Mouse (Mus musculus) kidney, adult 2 months (tissue): ENCODE results near the gene Fbxl17. TPM values are rescaled to one million over a fixed set of nuclear protein-coding genes. Genes with fewer than 3 reads are reported as not detected.

Source experiments
- DNase-seq: peaks from one replicate; pipeline ENCODE4 v3.0.0; 2021
- H3K27ac ChIP-seq: fragments of 200-500 bp; 2 replicates; pipeline ENCODE4 v1.5.1; 2012; ENCODE audit warnings: low read depth, low read length, control low read depth, inconsistent platforms; ENCODE audit not compliant: insufficient read depth
- H3K27me3 ChIP-seq: fragments of 200-500 bp; replicated peaks from 2 replicates; pipeline ENCODE4 v1.6.1; 2012; ENCODE audit warnings: mild to moderate bottlenecking, moderate library complexity, low read length, inconsistent platforms; ENCODE audit not compliant: control insufficient read depth, insufficient read depth
- H3K36me3 ChIP-seq: fragments of 200-500 bp; 2 replicates; pipeline ENCODE4 v1.6.1; 2012; ENCODE audit warnings: mild to moderate bottlenecking, moderate library complexity, low read length, inconsistent platforms; ENCODE audit not compliant: control insufficient read depth, insufficient read depth
- H3K4me1 ChIP-seq: fragments of 200-500 bp; 2 replicates; pipeline ENCODE4 v1.6.1; 2011; ENCODE audit warnings: low read length; ENCODE audit not compliant: control insufficient read depth, insufficient read depth
- H3K4me3 ChIP-seq: fragments of 200-500 bp; 2 replicates; pipeline ENCODE4 v1.5.1; 2011; ENCODE audit warnings: mild to moderate bottlenecking, low read depth, low read length, control low read depth; ENCODE audit not compliant: insufficient read depth
- CTCF ChIP-seq: fragments of 200-500 bp; conservative IDR thresholded peaks from 2 replicates; pipeline ENCODE4 v1.5.1; 2011; ENCODE audit warnings: low read depth, mild to moderate bottlenecking, control low read depth, low read length, moderate library complexity, mixed read lengths; ENCODE audit not compliant: insufficient read depth, insufficient read length
- POLR2A ChIP-seq: fragments of 200-500 bp; IDR thresholded peaks from one replicate; pipeline ENCODE4 v1.6.1; 2011; ENCODE audit warnings: low read depth, low read length, control low read depth
- WGBS: fragments of 180-500 bp; shearing (Covaris S2); methylation state at CpG from one replicate; pipeline ENCODE4 v1.1.7; 2018; 5-methylcytosine and 5-hydroxymethylcytosine counted together
- polyA plus RNA-seq: library from polyadenylated mRNA; depleted of rRNA; stranded (reverse); fragments of >200 nt; gene quantifications from 2 replicates; pipeline ENCODE4 v1.2.3, GENCODE M21; 2012

Gene Fbxl17
- polyA plus RNA-seq, 1 experiment = 10.2 TPM

- no peaks in the 10 kb centered on the region for H3K36me3 ChIP-seq
- peaks cover 6% of the 10 kb centered on the region; the same call in 1 of the 2 replicates for H3K4me1 ChIP-seq
- no peak for DNase-seq
- no peak overlapping the region for H3K27ac ChIP-seq
- WGBS = 93% methylated on average over 4 of the region's 4 CpGs
- H3K27me3 ChIP-seq = no peaks in the 10 kb centered on the region
- H3K4me3 ChIP-seq = no peak overlapping the region
- no peak for TF ChIP-seq CTCF
- TF ChIP-seq POLR2A = no peak
Measured at GRCm38 (mm10) chr17:63284074-63284473, 215.7 kb downstream of the Fbxl17 start.

GRCm38 (mm10) chr17:63282004-63282403 lies 217.8 kb downstream of the Fbxl17 start:
- no peak overlapping the region for H3K4me3 ChIP-seq
- 77% methylated on average over 5 of the region's 5 CpGs for WGBS
- TF ChIP-seq POLR2A (no peak), CTCF (no peak)
- no peak overlapping the region for H3K27ac ChIP-seq
- H3K27me3 ChIP-seq = no peaks in the 10 kb centered on the region
- H3K36me3 ChIP-seq = no peaks in the 10 kb centered on the region
- H3K4me1 ChIP-seq = peaks cover 9% of the 10 kb centered on the region; the same call in 1 of the 2 replicates
- peak; percentile 9 for DNase-seq

GRCm38 (mm10) chr17:63280990-63281389 lies 218.8 kb downstream of the Fbxl17 start:
- no peak for TF ChIP-seq CTCF
- TF ChIP-seq POLR2A = no peak
- Histone ChIP-seq H3K36me3 (no peaks in the 10 kb centered on the region), H3K4me1 (peaks cover 9% of the 10 kb centered on the region; the same call in 1 of the 2 replicates), H3K4me3 (no peak overlapping the region), H3K27ac (no peak overlapping the region), H3K27me3 (no peaks in the 10 kb centered on the region)
- DNase-seq = no peak
- WGBS = 80% methylated on average over 2 of the region's 2 CpGs

- Histone ChIP-seq H3K27ac (peak overlapping the region; percentile 71; the same call in 1 of the 2 replicates), H3K36me3 (no peaks in the 10 kb centered on the region), H3K4me3 (no peak overlapping the region), H3K4me1 (peaks cover 3% of the 10 kb centered on the region; the same call in 1 of the 2 replicates), H3K27me3 (no peaks in the 10 kb centered on the region)
- DNase-seq = peak; percentile 62
- no peak for TF ChIP-seq POLR2A
- TF ChIP-seq CTCF = no peak
- WGBS = 39% methylated on average over 4 of the region's 4 CpGs
Measured at GRCm38 (mm10) chr17:63279144-63279543, 220.7 kb downstream of the Fbxl17 start.

- TF ChIP-seq CTCF = no peak
- no peak for DNase-seq
- Histone ChIP-seq H3K4me1 (no peaks in the 10 kb centered on the region), H3K4me3 (no peak overlapping the region), H3K27me3 (no peaks in the 10 kb centered on the region), H3K36me3 (no peaks in the 10 kb centered on the region), H3K27ac (no peak overlapping the region)
- 91% methylated on average over 2 of the region's 2 CpGs for WGBS
Measured at GRCm38 (mm10) chr17:63273353-63273752, 226.5 kb downstream of the Fbxl17 start.

GRCm38 (mm10) chr17:63272914-63273313 lies 226.9 kb downstream of the Fbxl17 start:
- H3K27ac ChIP-seq = no peak overlapping the region
- no peaks in the 10 kb centered on the region for H3K27me3 ChIP-seq
- DNase-seq = peak; percentile 10
- no peaks in the 10 kb centered on the region for H3K36me3 ChIP-seq
- no peak overlapping the region for H3K4me3 ChIP-seq
- no peaks in the 10 kb centered on the region for H3K4me1 ChIP-seq
- no peak for TF ChIP-seq CTCF
- TF ChIP-seq POLR2A = no peak

- no peaks in the 10 kb centered on the region for H3K27me3 ChIP-seq
- 70% methylated on average over 6 of the region's 6 CpGs for WGBS
- H3K4me3 ChIP-seq = no peak overlapping the region
- DNase-seq = no peak
- H3K27ac ChIP-seq = no peak overlapping the region
- H3K36me3 ChIP-seq = no peaks in the 10 kb centered on the region
- no peaks in the 10 kb centered on the region for H3K4me1 ChIP-seq
- TF ChIP-seq POLR2A (no peak), CTCF (no peak)
Measured at GRCm38 (mm10) chr17:63271000-63271399, 228.8 kb downstream of the Fbxl17 start.

- H3K36me3 ChIP-seq = no peaks in the 10 kb centered on the region
- no peak for TF ChIP-seq POLR2A
- no peak for TF ChIP-seq CTCF
- H3K27ac ChIP-seq = no peak overlapping the region
- H3K4me3 ChIP-seq = no peak overlapping the region
- 87% methylated on average over 5 of the region's 5 CpGs for WGBS
- H3K27me3 ChIP-seq = no peaks in the 10 kb centered on the region
- no peaks in the 10 kb centered on the region for H3K4me1 ChIP-seq
- DNase-seq = no peak
Measured at GRCm38 (mm10) chr17:63270513-63270912, 229.3 kb downstream of the Fbxl17 start.
